7 mouse cellular contexts compared by ENCODE assay signal in the genomic region with DNA sequence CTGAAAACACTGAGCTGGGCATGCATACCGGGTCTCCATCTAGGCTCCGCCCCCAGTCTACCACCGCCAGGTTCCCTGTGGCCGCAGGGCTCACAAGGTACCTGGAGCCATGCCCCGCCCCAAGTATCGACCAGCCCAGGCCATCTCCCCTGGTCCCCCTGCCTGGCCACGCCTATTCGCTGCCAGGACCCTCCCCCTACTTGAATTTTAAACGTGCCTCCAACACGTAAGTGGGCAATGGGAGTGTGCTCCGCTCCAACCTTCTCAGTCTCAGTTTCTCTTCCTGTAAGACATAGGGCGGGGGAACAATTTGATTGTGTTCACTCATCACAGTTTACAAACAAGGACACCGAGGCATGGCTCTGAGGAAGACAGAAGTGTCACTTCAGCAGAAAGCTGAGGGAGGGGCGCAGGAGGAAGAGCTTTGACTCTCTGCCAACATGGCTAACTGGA. TPM values are rescaled to one million over a fixed set of nuclear protein-coding genes. Genes with fewer than 3 reads are reported as not detected.
DNase-seq lines count a peak whose midpoint lies in the region; ATAC-seq and TF ChIP-seq lines count a peak whose summit lies in the region.

Gene Pgpep1, minus strand, starts transcription at position 116 of the 453 bp plus-strand sequence.

- H3K4me3 ChIP-seq in MEL (ENCODE audit: control insufficient read depth in 1 of 2, insufficient read depth in 1 of 2, low read depth in 2 of 2, low read length in 2 of 2), result peak within 1 kb of the TSS; percentile 75 to 99
- H3K4me3 ChIP-seq in bone marrow, adult 2 months (replicated peaks; ENCODE audit: control insufficient read depth, low read depth, low read length), result peak within 1 kb of the TSS; percentile 88
- peak within 1 kb of the TSS; percentile 68 for H3K4me3 ChIP-seq in intestine, embryonic 15.5 days (replicated peaks)
- H3K4me3 ChIP-seq in midbrain, embryonic 16.5 days (ENCODE audit: low read depth, low read length), result peak within 1 kb of the TSS; percentile 79

- TF ChIP-seq CTCF in MEL (IDR thresholded peaks at IDR 0.05 in 2 of 3, conservative IDR thresholded peaks at IDR 0.05 in 1 of 3; ENCODE audit: control insufficient read depth in 1 of 3, insufficient read depth in 1 of 3, low read depth in 2 of 3, low read length in 3 of 3, poor library complexity in 1 of 3, severe bottlenecking in 1 of 3), result no peak
- TF ChIP-seq CTCF in bone marrow, adult 2 months (IDR thresholded peaks at IDR 0.05; ENCODE audit: control insufficient read depth, insufficient read depth, low read length), result no peak

- no peaks in the 10 kb centered on the region for H3K27me3 ChIP-seq in MEL (ENCODE audit: control insufficient read depth in 1 of 2, insufficient read depth in 2 of 2, low read length in 2 of 2)
- no peaks in the 10 kb centered on the region for H3K27me3 ChIP-seq in intestine, embryonic 15.5 days (replicated peaks)
- no peaks in the 10 kb centered on the region for H3K27me3 ChIP-seq in midbrain, embryonic 16.5 days (ENCODE audit: control insufficient read depth, insufficient read depth, low read depth, low read length)

- no peak for TF ChIP-seq EP300 in MEL (IDR thresholded peaks at IDR 0.05; ENCODE audit: low read depth in 1 of 2, low read length in 2 of 2)

- ATAC-seq in intestine, embryonic 15.5 days, result peak; percentile 74
- ATAC-seq in midbrain, embryonic 16.5 days, result peak; percentile 65

- peaks cover 4 to 13% of the 10 kb centered on the region in 2 experiments for H3K4me1 ChIP-seq in MEL (ENCODE audit: control insufficient read depth in 1 of 2, insufficient read depth in 2 of 2, low read length in 2 of 2)
- H3K4me1 ChIP-seq in bone marrow, adult 2 months (ENCODE audit: control insufficient read depth, insufficient read depth, low read length), result no peaks in the 10 kb centered on the region; the same call in 1 of the 2 replicates
- H3K4me1 ChIP-seq in intestine, embryonic 15.5 days (replicated peaks), result peaks cover 21% of the 10 kb centered on the region
- peaks cover 17% of the 10 kb centered on the region for H3K4me1 ChIP-seq in midbrain, embryonic 16.5 days (ENCODE audit: control insufficient read depth, insufficient read depth, low read length)

- WGBS in bone marrow, adult 2 months, result 5% methylated on average over 14 of the region's 14 CpGs
- WGBS in intestine, embryonic 15.5 days, result 1% methylated on average over 14 of the region's 14 CpGs
- WGBS in midbrain, embryonic 16.5 days, result 3% methylated on average over 14 of the region's 14 CpGs

- no peaks in the 10 kb centered on the region for H3K79me2 ChIP-seq in MEL (ENCODE audit: control insufficient read depth, insufficient read depth, low read length, poor library complexity)

- no peaks in the 10 kb centered on the region for H3K9me3 ChIP-seq in MEL (replicated peaks; ENCODE audit: insufficient read depth, low read length)
- no peaks in the 10 kb centered on the region for H3K9me3 ChIP-seq in intestine, embryonic 15.5 days
- no peaks in the 10 kb centered on the region for H3K9me3 ChIP-seq in midbrain, embryonic 16.5 days (replicated peaks; ENCODE audit: control insufficient read depth, low read length, poor library complexity, severe bottlenecking)

- intact Hi-C loops in gastrocnemius, postnatal 14 days (cut with DNase I; ENCODE audit: low total_unique reads), result loop anchor here (5.0 kb wide), 1 partner anchor 43 kb away; the partner anchor contains the start of gene Lrrc25

- no peak for TF ChIP-seq POLR2A in MEL (IDR thresholded peaks at IDR 0.05; ENCODE audit: control insufficient read depth in 1 of 2, insufficient read depth in 1 of 2, low read depth in 1 of 2, low read length in 2 of 2, poor library complexity in 1 of 2)
- TF ChIP-seq POLR2A in bone marrow, adult 2 months (IDR thresholded peaks at IDR 0.05; ENCODE audit: borderline replicate concordance, control insufficient read depth, low read depth, low read length), result no peak

- TF ChIP-seq RAD21 in MEL (IDR thresholded peaks at IDR 0.05; ENCODE audit: low read depth, low read length), result no peak

- peak within 1 kb of the TSS; percentile 94 for H3K4me2 ChIP-seq in intestine, embryonic 15.5 days (replicated peaks)
- H3K4me2 ChIP-seq in midbrain, embryonic 16.5 days (ENCODE audit: low read length), result peak within 1 kb of the TSS; percentile 97

- 0 out of 4 replicates have a peak, but pooled peaks cover 0 to 2% of the 10 kb centered on the region in 2 experiments for H3K36me3 ChIP-seq in MEL (ENCODE audit: control insufficient read depth in 1 of 2, insufficient read depth in 2 of 2, low read length in 2 of 2)
- H3K36me3 ChIP-seq in intestine, embryonic 15.5 days, result peaks cover 3% of the 10 kb centered on the region; the same call in 1 of the 2 replicates
- H3K36me3 ChIP-seq in midbrain, embryonic 16.5 days (ENCODE audit: control insufficient read depth, insufficient read depth, low read length), result 0 out of 2 replicates have a peak, but pooled peaks cover 3% of the 10 kb centered on the region

- peak within 1 kb of the TSS; percentile 83 for H3K9ac ChIP-seq in MEL (ENCODE audit: control insufficient read depth, low read depth, low read length, poor library complexity, severe bottlenecking)
- H3K9ac ChIP-seq in intestine, embryonic 15.5 days, result peak within 1 kb of the TSS; percentile 73
- peak within 1 kb of the TSS; percentile 86 for H3K9ac ChIP-seq in midbrain, embryonic 16.5 days (ENCODE audit: low read depth, low read length)

- peak; percentile 67 for DNase-seq in MEL (ENCODE audit: low read depth, low spot score)
- no peak for DNase-seq in gastrocnemius, postnatal 14 days
- peak; percentile 73 for DNase-seq in liver
- no peak for DNase-seq in urinary bladder, postnatal 4 days (ENCODE audit: low spot score in 2 of 2)

- H3K27ac ChIP-seq in MEL (ENCODE audit: control insufficient read depth, low read depth, low read length), result 0 out of 2 replicates have a peak within 1 kb of the TSS, but pooled peaks have one; percentile 16
- H3K27ac ChIP-seq in bone marrow, adult 2 months (ENCODE audit: control insufficient read depth, insufficient read depth, low read depth, low read length, poor library complexity), result peak within 1 kb of the TSS; percentile 6; the same call in 1 of the 2 replicates
- H3K27ac ChIP-seq in intestine, embryonic 15.5 days, result peak within 1 kb of the TSS; percentile 86
- H3K27ac ChIP-seq in midbrain, embryonic 16.5 days (ENCODE audit: low read length), result peak within 1 kb of the TSS; percentile 48; the same call in 1 of the 2 replicates

TF ChIP-seq in MEL, 35 proteins besides CTCF, POLR2A, EP300 and RAD21:
- TF ChIP-seq SIN3A (IDR thresholded peaks at IDR 0.05; ENCODE audit: low read length) (no peak), E2F4 (IDR thresholded peaks at IDR 0.05; ENCODE audit: borderline replicate concordance, low read depth, low read length) (no peak)

RNA-seq across cellular contexts. Expression of gene Pgpep1, which starts in this region (rescaled TPM):
- total RNA-seq in MEL (2012; rRNA removed), result 12.6 and 13.7 TPM in 2 replicates
- 10 to 100 TPM in 1 of 2 experiments, not detected in 1; 19.5 TPM for polyA plus RNA-seq in MEL (2012; ENCODE audit: insufficient read depth in 1 of 2, insufficient read length in 2 of 2, low read depth in 1 of 2, low replicate concordance in 2 of 2, missing spikeins in 1 of 2)
- 4.3 and 21.1 TPM in 2 replicates for polyA plus RNA-seq in bone marrow, adult 2 months (2011; ENCODE audit: insufficient read depth, insufficient read length, low replicate concordance, missing spikeins)
- 10 to 100 TPM; 18.2 to 21.6 TPM for total RNA-seq in gastrocnemius, postnatal 14 days (2021)
- 58.0 and 74.2 TPM in 2 replicates for polyA plus RNA-seq in intestine, embryonic 15.5 days (2015; fragmentation: Nextera tagmentation; extraction: Ambion mirVana)
- 67.2 and 69.7 TPM in 2 replicates for polyA plus RNA-seq in midbrain, embryonic 16.5 days (2015; fragmentation: Nextera tagmentation; extraction: Ambion mirVana)

Comparison
In these comparisons a context has a peak if more than half of its experiments do, and no peak if none do; other contexts are left out.
1. DNase-seq: peak in MEL (single experiment) and liver (single experiment); none in gastrocnemius, postnatal 14 days (single experiment) and urinary bladder, postnatal 4 days (0 of 2).
2. H3K27ac ChIP-seq: peak in every context shown above with its lines; median percentile 86 in intestine, embryonic 15.5 days; 48 in midbrain, embryonic 16.5 days; 16 in MEL; 6 in bone marrow, adult 2 months.
3. Peak in every context shown above with its lines, with median percentiles within 50 percentile points of each other: H3K4me3 ChIP-seq and H3K9ac ChIP-seq.